Mouse (Mus musculus) cortical plate, adult 2 months (tissue): Measurements from ENCODE around the gene Fam155a.

Source experiments
- CTCF ChIP-seq: fragments of 200-500 bp; IDR thresholded peaks from 2 replicates; pipeline ENCODE4 v1.5.1; 2011; ENCODE audit warnings: mild to moderate bottlenecking, control low read depth, low read length; ENCODE audit not compliant: insufficient read depth; ENCODE audit errors: extremely low read depth
- POLR2A ChIP-seq: fragments of 200-500 bp; IDR thresholded peaks from 2 replicates; pipeline ENCODE4 v1.6.1; 2011; ENCODE audit warnings: mild to moderate bottlenecking, low read length, control low read depth; ENCODE audit not compliant: insufficient read depth; ENCODE audit errors: extremely low read depth

DNA sequence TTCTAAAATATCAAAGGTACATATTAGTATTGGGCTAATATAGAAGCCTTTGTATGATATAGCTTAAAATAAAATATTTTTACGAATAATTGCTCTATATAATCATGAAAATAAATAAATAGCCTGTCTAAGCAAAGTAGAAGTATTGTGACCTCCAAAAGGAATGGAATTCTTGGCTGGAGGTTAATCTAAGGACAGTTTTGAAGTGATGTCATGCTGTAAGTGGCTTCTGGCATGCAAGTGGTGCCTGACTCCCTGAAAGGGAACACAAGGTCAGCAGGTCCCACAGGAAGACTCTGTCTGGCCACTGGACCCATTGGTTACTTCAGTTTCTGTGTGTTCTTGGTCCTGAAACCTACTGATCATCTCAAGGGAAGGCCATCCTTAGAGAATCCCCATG lies 117.3 kb downstream of the Fam155a start:
- TF ChIP-seq POLR2A, result no peak
- TF ChIP-seq CTCF, result no peak
